Mouse (Mus musculus) heart, postnatal 0 days (tissue): Measurements from ENCODE around the gene Cpeb3.

Experiments
- CTCF ChIP-seq: IDR thresholded peaks from 2 replicates; pipeline ENCODE4 v1.5.1; 2016; ENCODE audit warnings: antibody characterized with exemption, control low read depth, low read depth
- EP300 ChIP-seq: IDR thresholded peaks from 2 replicates; pipeline ENCODE4 v1.6.1; 2016; ENCODE audit warnings: antibody characterized with exemption, low read depth

- TF ChIP-seq CTCF = no peak
- no peak for TF ChIP-seq EP300
Observed at GRCm38 (mm10) chr19:37137133-37137532, 71.3 kb downstream of the Cpeb3 start.
